Mouse (Mus musculus) common myeloid progenitor, adult 5-6 weeks (primary cell): ENCODE results near the gene Rab11fip5. TPM values are rescaled to one million over a fixed set of nuclear protein-coding genes. Genes with fewer than 3 reads are reported as not detected.

Experiments used
- ATAC-seq: replicated peaks from 2 replicates; pipeline ENCODE4 v1.8.0; 2016; ENCODE audit warnings: low read depth, mild to moderate bottlenecking, moderate TSS enrichment, inconsistent platforms; ENCODE audit not compliant: poor library complexity, severe bottlenecking
- total RNA-seq: library from RNA; stranded (forward); fragments of 200-1000, 187-1606 nt; gene quantifications from 2 replicates; pipeline ENCODE4 v1.2.3, GENCODE M21; 2017

Rab11fip5 gene
- total RNA-seq, 1 experiment from 2014 or later, result 6.3 TPM

GRCm38 (mm10) chr6:85326564-85326963 is 47.9 kb downstream of the Rab11fip5 start:
- no peak for ATAC-seq

DNA sequence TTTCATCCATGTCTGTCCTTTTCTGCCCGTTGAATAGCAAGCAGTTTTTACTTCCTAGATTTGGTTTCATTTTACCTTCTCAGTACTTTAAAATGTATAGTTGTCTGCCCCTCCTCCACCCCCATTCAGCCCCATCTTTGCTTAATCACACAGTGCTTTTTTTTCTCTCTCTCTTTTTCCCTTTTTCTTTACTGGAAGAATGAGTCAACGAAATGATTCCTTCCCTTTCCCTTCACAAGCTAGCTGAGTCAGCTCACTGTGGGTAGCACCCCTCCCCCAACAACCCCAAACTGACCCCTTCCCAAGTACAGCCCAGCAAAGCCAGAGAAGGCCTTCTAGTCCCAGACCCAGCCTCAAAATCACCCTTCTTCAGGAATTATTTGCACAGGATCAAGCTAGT is 49.3 kb downstream of the Rab11fip5 start:
- 0 out of 2 replicates have a peak, but pooled peaks have one; percentile 22 for ATAC-seq

DNA sequence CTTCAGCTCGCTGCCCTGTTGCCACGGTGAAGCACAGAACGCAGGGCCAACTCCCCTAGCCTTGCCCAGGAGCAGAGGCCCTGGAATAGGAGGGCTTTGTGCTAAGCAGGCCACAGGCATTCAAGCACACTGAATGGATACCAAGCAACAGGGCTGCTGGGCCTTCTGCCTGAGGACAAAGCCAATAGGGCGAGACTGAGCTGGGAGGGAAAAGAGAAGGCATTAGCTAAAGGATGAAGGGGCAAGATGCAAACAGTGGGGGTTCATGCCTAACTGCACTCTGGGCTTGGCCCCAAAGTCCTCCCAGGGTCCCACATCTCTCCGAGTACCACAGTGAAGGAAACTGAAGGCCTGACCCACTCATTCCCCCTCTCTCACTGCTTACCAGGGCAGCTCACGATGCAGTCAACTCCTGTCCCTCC is 54.0 kb downstream of the Rab11fip5 start:
- no peak for ATAC-seq

GRCm38 (mm10) chr6:85316211-85316610 is 58.2 kb downstream of the Rab11fip5 start:
- ATAC-seq, result no peak

DNA sequence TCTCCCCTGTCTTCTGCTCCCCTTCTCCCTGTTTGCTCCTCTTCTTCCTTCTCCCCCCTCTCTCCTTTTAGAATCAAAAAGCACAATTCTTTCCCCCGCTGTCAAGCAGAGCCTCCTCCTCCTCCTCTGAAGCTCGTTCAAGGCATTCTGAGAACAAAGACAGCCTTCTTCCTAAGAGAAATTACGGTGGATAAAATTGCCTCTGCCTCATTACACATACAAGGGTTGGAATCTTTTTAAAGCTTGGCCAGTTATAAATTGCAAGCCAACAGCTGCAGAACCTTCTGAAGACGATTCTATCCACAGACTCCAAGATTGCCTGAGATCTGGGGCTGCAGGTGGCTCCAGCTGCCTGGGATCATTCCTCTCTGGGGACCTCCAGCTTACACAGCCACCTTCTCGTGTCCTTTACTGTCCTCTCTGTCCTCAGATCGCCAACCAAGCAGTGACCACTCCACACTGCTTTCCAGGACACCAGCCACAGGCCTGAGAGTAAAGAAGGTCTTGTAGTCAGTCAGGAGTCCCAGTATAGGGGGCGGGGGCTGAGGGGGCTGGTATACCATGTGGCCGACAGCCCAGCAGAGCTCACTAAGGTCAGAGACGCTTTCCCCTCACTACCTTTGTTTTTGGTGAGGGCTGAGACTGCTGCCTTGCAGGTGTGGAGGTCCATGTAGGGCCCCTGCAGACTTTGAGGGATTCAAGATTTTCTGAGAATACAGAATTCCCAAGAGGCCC is 60.2 kb downstream of the Rab11fip5 start:
- ATAC-seq, result no peak

- ATAC-seq, result no peak
Measured at GRCm38 (mm10) chr6:85307894-85308293, 66.5 kb downstream of the Rab11fip5 start.

- peak; percentile 55 for ATAC-seq
Measured at GRCm38 (mm10) chr6:85306375-85306774, 68.1 kb downstream of the Rab11fip5 start.

GRCm38 (mm10) chr6:85305826-85306225 is 68.6 kb downstream of the Rab11fip5 start:
- no peak for ATAC-seq

GRCm38 (mm10) chr6:85304966-85305365 is 69.5 kb downstream of the Rab11fip5 start:
- ATAC-seq, result no peak

- ATAC-seq, result 0 out of 2 replicates have a peak, but pooled peaks have one; percentile 18
Measured at GRCm38 (mm10) chr6:85302326-85303055, 71.9 kb downstream of the Rab11fip5 start.

- peak; percentile 82 for ATAC-seq
Measured at GRCm38 (mm10) chr6:85295384-85296167, 78.9 kb downstream of the Rab11fip5 start.

DNA sequence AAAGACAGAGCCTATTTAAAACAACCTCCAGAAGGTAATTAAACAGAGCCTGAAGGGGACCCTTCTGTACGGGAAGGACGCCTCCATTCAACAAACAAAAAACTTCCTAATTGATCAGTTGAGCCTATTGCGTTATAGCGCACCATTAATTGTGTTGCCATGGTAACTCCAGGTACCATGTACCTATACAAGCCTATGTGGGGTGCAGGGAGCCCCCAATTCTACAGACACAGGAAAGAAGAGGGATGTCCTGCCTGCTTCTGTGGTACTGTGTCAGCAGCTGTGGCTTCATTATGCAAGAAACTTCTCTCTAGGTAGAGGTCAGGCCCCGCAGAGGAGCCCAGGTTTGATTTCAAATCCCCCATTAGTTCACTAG is 80.4 kb downstream of the Rab11fip5 start:
- ATAC-seq, result no peak

DNA sequence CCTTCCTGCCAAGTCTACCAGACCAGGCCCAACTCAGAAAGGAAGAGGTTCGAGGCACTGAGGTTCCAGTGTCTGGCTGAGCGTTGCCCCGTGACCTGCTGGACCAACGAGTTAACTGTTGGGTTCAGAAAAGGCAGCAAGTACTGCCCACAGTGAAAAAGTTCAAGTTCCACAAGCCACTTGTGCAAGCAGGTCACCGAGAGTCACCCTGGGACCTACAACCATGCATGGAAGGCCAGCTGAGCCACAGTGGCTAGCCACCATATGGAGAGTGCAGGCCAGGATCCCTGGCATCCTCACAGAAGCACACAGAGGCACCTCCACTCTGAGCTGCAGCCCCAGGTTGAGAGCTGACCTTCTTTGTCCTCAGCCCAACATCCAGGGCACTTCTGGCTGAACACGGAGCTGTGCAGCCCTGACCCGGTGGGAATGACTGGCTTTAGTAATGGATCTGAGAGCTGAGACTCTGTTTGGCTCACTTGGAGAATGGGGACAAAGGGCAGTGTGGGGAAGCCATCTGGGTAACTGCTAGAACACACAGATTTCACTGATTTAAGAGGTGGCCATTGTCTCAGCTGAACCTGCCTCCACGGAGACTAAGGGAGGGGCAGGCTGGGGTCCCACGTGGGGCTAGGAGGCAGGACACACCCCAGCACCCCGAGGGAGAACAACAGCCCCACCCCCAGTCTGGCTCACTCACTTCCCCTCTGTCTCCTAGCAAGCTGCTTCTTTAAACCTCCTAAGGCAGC is 81.0 kb downstream of the Rab11fip5 start:
- 0 out of 2 replicates have a peak, but pooled peaks have one; percentile 37 for ATAC-seq

- ATAC-seq, result no peak
Measured at GRCm38 (mm10) chr6:85290869-85291824, 83.3 kb downstream of the Rab11fip5 start.

GRCm38 (mm10) chr6:85288193-85288857 is 86.1 kb downstream of the Rab11fip5 start:
- no peak for ATAC-seq

GRCm38 (mm10) chr6:85286283-85287047 is 88.0 kb downstream of the Rab11fip5 start:
- ATAC-seq, result no peak
